Mouse (Mus musculus): ENCODE results near the gene Bach1. TPM values are rescaled to one million over a fixed set of nuclear protein-coding genes. Genes with fewer than 3 reads are reported as not detected.

Gene Bach1
- polyA plus RNA-seq, 1 experiment from 2014 or later: 19.9 TPM

- 67% methylated on average over 5 of the region's 5 CpGs for WGBS
- H3K4me2 ChIP-seq (replicated peaks): no peak overlapping the region
- H3K9me3 ChIP-seq (ENCODE audit: control insufficient read depth, low read length): no peaks in the 10 kb centered on the region
- H3K4me1 ChIP-seq (replicated peaks; ENCODE audit: control insufficient read depth, insufficient read depth, low read length): peaks cover 55% of the 10 kb centered on the region
- no peak overlapping the region for H3K27ac ChIP-seq
- no peak for ATAC-seq (ENCODE audit: low FRiP score)
- no peak overlapping the region for H3K9ac ChIP-seq
- no peaks in the 10 kb centered on the region for H3K27me3 ChIP-seq (ENCODE audit: control insufficient read depth, insufficient read depth, low read length)
- H3K36me3 ChIP-seq (replicated peaks; ENCODE audit: control insufficient read depth, insufficient read depth): no peaks in the 10 kb centered on the region
- H3K4me3 ChIP-seq (replicated peaks; ENCODE audit: low read length): no peak overlapping the region
- no peak for DNase-seq (ENCODE audit: low spot score)
Measured at GRCm38 (mm10) chr16:87704225-87704624, 5.5 kb downstream of the Bach1 start.

- Histone ChIP-seq H3K36me3 (replicated peaks; ENCODE audit: control insufficient read depth, insufficient read depth) (no peaks in the 10 kb centered on the region), H3K4me1 (replicated peaks; ENCODE audit: control insufficient read depth, insufficient read depth, low read length) (peaks cover 46% of the 10 kb centered on the region), H3K27ac (no peak overlapping the region), H3K4me2 (replicated peaks) (no peak overlapping the region), H3K27me3 (ENCODE audit: control insufficient read depth, insufficient read depth, low read length) (no peaks in the 10 kb centered on the region), H3K9me3 (ENCODE audit: control insufficient read depth, low read length) (no peaks in the 10 kb centered on the region), H3K4me3 (replicated peaks; ENCODE audit: low read length) (no peak overlapping the region), H3K9ac (no peak overlapping the region)
- no peak for ATAC-seq (ENCODE audit: low FRiP score)
- DNase-seq (ENCODE audit: low spot score): no peak
- WGBS: 73% methylated on average over 19 of the region's 19 CpGs
Measured at GRCm38 (mm10) chr16:87705892-87706589, 7.3 kb downstream of the Bach1 start.

- WGBS: 89% methylated on average over 4 of the region's 4 CpGs
- H3K4me2 ChIP-seq (replicated peaks): no peak overlapping the region
- no peaks in the 10 kb centered on the region for H3K27me3 ChIP-seq (ENCODE audit: control insufficient read depth, insufficient read depth, low read length)
- no peak for DNase-seq (ENCODE audit: low spot score)
- no peak for ATAC-seq (ENCODE audit: low FRiP score)
- no peaks in the 10 kb centered on the region for H3K36me3 ChIP-seq (replicated peaks; ENCODE audit: control insufficient read depth, insufficient read depth)
- no peak overlapping the region for H3K9ac ChIP-seq
- no peak overlapping the region for H3K4me3 ChIP-seq (replicated peaks; ENCODE audit: low read length)
- H3K4me1 ChIP-seq (replicated peaks; ENCODE audit: control insufficient read depth, insufficient read depth, low read length): peaks cover 46% of the 10 kb centered on the region
- no peaks in the 10 kb centered on the region for H3K9me3 ChIP-seq (ENCODE audit: control insufficient read depth, low read length)
- no peak overlapping the region for H3K27ac ChIP-seq
Measured at GRCm38 (mm10) chr16:87707335-87707734, 8.6 kb downstream of the Bach1 start.

- DNase-seq (ENCODE audit: low spot score): no peak
- Histone ChIP-seq H3K4me3 (replicated peaks; ENCODE audit: low read length) (no peak overlapping the region), H3K9me3 (ENCODE audit: control insufficient read depth, low read length) (no peaks in the 10 kb centered on the region), H3K9ac (no peak overlapping the region), H3K27ac (no peak overlapping the region), H3K4me2 (replicated peaks) (no peak overlapping the region), H3K36me3 (replicated peaks; ENCODE audit: control insufficient read depth, insufficient read depth) (no peaks in the 10 kb centered on the region), H3K4me1 (replicated peaks; ENCODE audit: control insufficient read depth, insufficient read depth, low read length) (peaks cover 35% of the 10 kb centered on the region), H3K27me3 (ENCODE audit: control insufficient read depth, insufficient read depth, low read length) (no peaks in the 10 kb centered on the region)
- 86% methylated on average over 5 of the region's 5 CpGs for WGBS
- ATAC-seq (ENCODE audit: low FRiP score): no peak
Measured at GRCm38 (mm10) chr16:87708570-87708969, 9.8 kb downstream of the Bach1 start.

GRCm38 (mm10) chr16:87709144-87709543 is 10.4 kb downstream of the Bach1 start:
- Histone ChIP-seq H3K9ac (no peak overlapping the region), H3K27me3 (ENCODE audit: control insufficient read depth, insufficient read depth, low read length) (no peaks in the 10 kb centered on the region), H3K4me1 (replicated peaks; ENCODE audit: control insufficient read depth, insufficient read depth, low read length) (peaks cover 34% of the 10 kb centered on the region), H3K27ac (no peak overlapping the region), H3K9me3 (ENCODE audit: control insufficient read depth, low read length) (no peaks in the 10 kb centered on the region), H3K36me3 (replicated peaks; ENCODE audit: control insufficient read depth, insufficient read depth) (no peaks in the 10 kb centered on the region), H3K4me2 (replicated peaks) (no peak overlapping the region), H3K4me3 (replicated peaks; ENCODE audit: low read length) (no peak overlapping the region)
- DNase-seq (ENCODE audit: low spot score) (no peak), ATAC-seq (ENCODE audit: low FRiP score) (no peak)
- WGBS: 80% methylated on average over 5 of the region's 5 CpGs

- H3K4me2 ChIP-seq (replicated peaks): no peak overlapping the region
- peaks cover 34% of the 10 kb centered on the region for H3K4me1 ChIP-seq (replicated peaks; ENCODE audit: control insufficient read depth, insufficient read depth, low read length)
Measured at GRCm38 (mm10) chr16:87709971-87710370, 11.2 kb downstream of the Bach1 start.

GRCm38 (mm10) chr16:87711961-87712360 is 13.2 kb downstream of the Bach1 start:
- H3K9me3 ChIP-seq (ENCODE audit: control insufficient read depth, low read length): no peaks in the 10 kb centered on the region
- H3K4me2 ChIP-seq (replicated peaks): no peak overlapping the region
- H3K4me3 ChIP-seq (replicated peaks; ENCODE audit: low read length): no peak overlapping the region
- no peak for ATAC-seq (ENCODE audit: low FRiP score)
- 95% methylated on average over 2 of the region's 2 CpGs for WGBS
- peaks cover 20% of the 10 kb centered on the region for H3K4me1 ChIP-seq (replicated peaks; ENCODE audit: control insufficient read depth, insufficient read depth, low read length)
- H3K9ac ChIP-seq: no peak overlapping the region
- no peak for DNase-seq (ENCODE audit: low spot score)
- no peak overlapping the region for H3K27ac ChIP-seq
- H3K36me3 ChIP-seq (replicated peaks; ENCODE audit: control insufficient read depth, insufficient read depth): peaks cover 10% of the 10 kb centered on the region
- no peaks in the 10 kb centered on the region for H3K27me3 ChIP-seq (ENCODE audit: control insufficient read depth, insufficient read depth, low read length)

More at GRCm38 (mm10) chr16:87709971-87710370, 11.2 kb downstream of the Bach1 start:
- Histone ChIP-seq H3K27ac (no peak overlapping the region), H3K27me3 (ENCODE audit: control insufficient read depth, insufficient read depth, low read length) (no peaks in the 10 kb centered on the region), H3K4me3 (replicated peaks; ENCODE audit: low read length) (no peak overlapping the region), H3K36me3 (replicated peaks; ENCODE audit: control insufficient read depth, insufficient read depth) (no peaks in the 10 kb centered on the region), H3K9me3 (ENCODE audit: control insufficient read depth, low read length) (no peaks in the 10 kb centered on the region), H3K9ac (no peak overlapping the region)
- no peak for DNase-seq (ENCODE audit: low spot score)
- ATAC-seq (ENCODE audit: low FRiP score): no peak
- WGBS: 95% methylated on average over 9 of the region's 9 CpGs

GRCm38 (mm10) chr16:87712986-87713693 is 14.4 kb downstream of the Bach1 start:
- DNase-seq (ENCODE audit: low spot score) (no peak), ATAC-seq (ENCODE audit: low FRiP score) (no peak)
- 88% methylated on average over 18 of the region's 18 CpGs for WGBS
- Histone ChIP-seq H3K27me3 (ENCODE audit: control insufficient read depth, insufficient read depth, low read length) (no peaks in the 10 kb centered on the region), H3K4me2 (replicated peaks) (no peak overlapping the region), H3K9ac (no peak overlapping the region), H3K36me3 (replicated peaks; ENCODE audit: control insufficient read depth, insufficient read depth) (peaks cover 10% of the 10 kb centered on the region), H3K4me1 (replicated peaks; ENCODE audit: control insufficient read depth, insufficient read depth, low read length) (peaks cover 8% of the 10 kb centered on the region; the same call in 1 of the 2 replicates), H3K9me3 (ENCODE audit: control insufficient read depth, low read length) (no peaks in the 10 kb centered on the region), H3K4me3 (replicated peaks; ENCODE audit: low read length) (no peak overlapping the region), H3K27ac (no peak overlapping the region)

- H3K36me3 ChIP-seq (replicated peaks; ENCODE audit: control insufficient read depth, insufficient read depth): peaks cover 16% of the 10 kb centered on the region
- no peak overlapping the region for H3K4me3 ChIP-seq (replicated peaks; ENCODE audit: low read length)
- H3K9me3 ChIP-seq (ENCODE audit: control insufficient read depth, low read length): no peaks in the 10 kb centered on the region
- no peak overlapping the region for H3K27ac ChIP-seq
- H3K4me2 ChIP-seq (replicated peaks): no peak overlapping the region
- H3K4me1 ChIP-seq (replicated peaks; ENCODE audit: control insufficient read depth, insufficient read depth, low read length): 0 out of 2 replicates have a peak, but pooled peaks cover 3% of the 10 kb centered on the region
- no peaks in the 10 kb centered on the region for H3K27me3 ChIP-seq (ENCODE audit: control insufficient read depth, insufficient read depth, low read length)
- DNase-seq (ENCODE audit: low spot score) (no peak), ATAC-seq (ENCODE audit: low FRiP score) (no peak)
- WGBS: 93% methylated on average over 9 of the region's 9 CpGs
- H3K9ac ChIP-seq: no peak overlapping the region
Measured at GRCm38 (mm10) chr16:87714550-87714949, 15.8 kb downstream of the Bach1 start.
